Mouse (Mus musculus): ENCODE measurements around the gene Atad3a.
"Not testable (repeated sequence)": the region's sequence is repeated elsewhere in the genome, so short reads cannot be mapped to it uniquely, and the experiment has no call there.

Atad3a gene

DNA sequence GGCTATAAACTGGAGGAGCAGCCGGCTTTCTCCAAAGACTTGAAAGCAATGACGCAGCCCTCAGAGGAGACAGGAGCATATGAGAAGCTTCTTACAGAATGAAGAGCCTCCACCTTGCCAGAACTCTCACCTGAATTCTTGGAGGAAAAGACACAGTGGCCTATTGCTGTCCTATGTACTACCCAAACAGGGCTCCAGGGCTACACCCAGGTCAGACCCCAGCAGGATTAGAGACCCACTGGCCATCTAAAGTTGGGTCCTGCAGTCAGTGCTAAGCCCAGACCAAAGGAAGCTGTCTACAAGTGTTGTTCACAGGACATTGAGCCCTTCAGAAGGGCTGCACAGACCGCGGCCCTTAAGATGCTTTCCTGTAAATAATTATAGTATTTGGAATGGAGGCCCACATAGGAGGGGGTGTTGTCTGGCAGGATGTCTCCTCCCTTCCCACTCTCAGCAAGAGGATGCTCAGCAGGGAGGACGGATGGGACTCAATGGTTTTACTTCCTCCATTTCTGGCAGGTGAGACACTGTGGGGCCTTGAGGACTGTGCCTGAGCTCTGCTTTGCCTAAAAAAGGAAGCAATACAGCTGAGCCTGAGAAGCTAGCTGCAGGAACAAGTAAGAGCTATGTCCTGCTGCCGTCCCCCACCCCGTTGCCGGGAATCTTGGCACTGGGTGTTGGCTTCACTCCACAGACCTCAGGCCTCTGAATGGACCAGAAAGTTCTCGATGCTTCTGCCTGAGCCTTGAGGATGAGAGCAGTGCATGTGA is 14.3 kb upstream of the Atad3a start:
- peak; percentile 60 for DNase-seq

- DNase-seq = peak; percentile 89
These were observed 13.4 kb upstream of the Atad3a start, which contains the start of gene Vwa1 for GRCm38 (mm10) chr4:155774280-155774754. TSS of gene Vwa1 (minus strand) at chr4:155774698.

DNA sequence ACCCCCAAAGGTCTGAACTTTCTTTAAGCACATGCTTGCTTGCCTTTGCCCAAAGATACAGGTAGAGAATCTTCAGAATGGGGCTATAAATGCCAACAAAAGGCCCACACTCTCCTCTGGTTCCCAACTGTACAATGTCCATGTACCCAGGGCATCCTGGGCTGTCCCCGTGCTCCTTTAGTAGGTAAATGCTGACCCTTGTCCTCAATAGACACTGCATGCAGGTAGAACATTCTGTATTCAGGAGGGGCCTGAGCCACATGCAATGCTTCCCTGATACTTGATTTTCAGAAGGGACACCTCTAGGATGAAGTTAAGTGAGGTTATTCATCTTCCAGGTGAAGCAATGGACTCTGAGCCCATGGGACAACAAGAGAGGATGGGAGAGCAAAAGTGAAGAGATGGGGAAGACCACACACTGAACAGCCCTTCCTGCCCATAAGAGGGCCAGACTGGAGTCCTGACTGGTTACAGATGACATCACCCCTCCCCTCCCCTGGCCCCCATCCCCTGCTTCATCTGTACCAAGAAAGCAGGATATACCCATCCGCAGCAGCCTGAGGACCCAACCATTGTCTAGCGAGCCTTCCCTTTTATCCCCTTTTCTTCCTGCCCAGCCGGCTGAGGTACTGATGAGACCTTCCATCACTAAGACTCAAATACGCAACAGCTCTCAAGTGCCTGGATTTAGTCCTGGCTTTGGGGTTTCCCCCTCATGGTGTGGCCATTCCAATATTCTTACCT is 12.6 kb upstream of the Atad3a start:
- no peak for DNase-seq

DNA sequence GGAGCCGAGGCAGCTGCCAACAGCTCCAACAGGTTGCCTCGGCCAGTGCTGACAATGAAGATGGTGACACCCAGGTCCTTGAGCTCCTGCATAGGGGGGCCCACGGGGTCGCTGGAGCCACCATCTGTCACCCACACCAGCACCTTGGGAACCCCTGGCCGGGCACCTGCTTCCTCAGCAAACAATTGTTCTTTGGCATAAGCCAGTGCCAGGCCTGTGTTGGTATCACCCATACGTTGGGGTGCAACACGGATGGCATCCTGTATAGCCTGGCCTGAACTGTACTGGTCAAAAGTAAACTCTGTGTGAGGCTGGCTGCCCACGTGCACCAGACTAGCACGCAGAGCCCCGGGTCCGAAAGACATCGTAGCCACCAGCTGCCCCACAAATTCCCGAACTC is 11.9 kb upstream of the Atad3a start:
- no peak for DNase-seq

GRCm38 (mm10) chr4:155771706-155772105 is 10.8 kb upstream of the Atad3a start:
- DNase-seq = no peak

- DNase-seq = no peak
These were observed 9.7 kb upstream of the Atad3a start for GRCm38 (mm10) chr4:155770626-155771025.

GRCm38 (mm10) chr4:155769880-155770512 is 9.1 kb upstream of the Atad3a start:
- DNase-seq = peak; percentile 94

- DNase-seq = no peak
These were observed 8.6 kb upstream of the Atad3a start for GRCm38 (mm10) chr4:155769496-155769879.

GRCm38 (mm10) chr4:155762357-155762756 is 1.5 kb upstream of the Atad3a start:
- no peak for DNase-seq

GRCm38 (mm10) chr4:155761356-155762099 is 635 bp upstream of the Atad3a start:
- DNase-seq = no peak

GRCm38 (mm10) chr4:155759862-155760612 is 856 bp downstream of the Atad3a start:
- DNase-seq = no peak

DNA sequence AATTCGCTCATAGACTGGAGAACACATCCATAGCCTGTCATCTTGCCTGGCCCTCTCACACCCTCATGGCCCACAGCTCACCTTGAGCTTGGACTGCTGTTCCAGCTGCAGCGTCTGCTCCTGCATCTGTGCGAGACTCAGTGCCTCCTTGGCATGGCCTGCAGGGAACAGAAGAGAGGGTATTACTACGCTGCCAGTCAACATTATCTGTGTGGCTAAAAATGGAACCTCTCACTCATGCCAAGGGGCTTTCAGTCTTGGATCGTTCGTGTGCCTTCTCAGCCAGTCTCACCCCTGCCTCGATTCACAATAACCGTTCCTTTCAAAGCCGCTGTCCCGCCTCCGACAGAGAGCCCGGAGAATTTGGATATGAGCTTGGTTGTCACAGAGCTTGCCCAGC is 3.9 kb downstream of the Atad3a start:
- no peak for DNase-seq

GRCm38 (mm10) chr4:155746575-155747490 is 14.1 kb downstream of the Atad3a start:
- no peak for DNase-seq

- no peak for DNase-seq
These were observed 14.8 kb downstream of the Atad3a start for GRCm38 (mm10) chr4:155746036-155746548.

GRCm38 (mm10) chr4:155745136-155745535 is 15.8 kb downstream of the Atad3a start:
- DNase-seq = no peak

DNA sequence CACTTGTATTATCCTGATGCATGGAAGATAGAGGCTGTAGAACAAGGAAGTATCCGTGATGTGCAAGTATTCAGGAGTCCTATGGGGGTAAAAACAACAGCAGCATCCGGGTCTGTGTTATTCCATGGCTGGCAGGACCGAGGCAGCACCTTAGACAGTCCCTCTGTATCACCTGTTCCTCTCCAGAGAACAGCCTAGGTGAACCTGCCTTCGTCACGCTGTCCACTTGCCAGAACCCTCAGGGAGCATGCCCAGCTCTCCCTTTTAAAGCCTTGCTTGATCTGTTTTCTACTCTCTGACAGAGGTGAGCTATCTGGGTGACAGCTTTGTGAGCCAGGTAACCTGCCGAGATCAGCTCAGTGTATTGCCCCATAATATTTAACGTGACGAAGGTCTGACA is 16.4 kb downstream of the Atad3a start:
- no peak for DNase-seq

DNA sequence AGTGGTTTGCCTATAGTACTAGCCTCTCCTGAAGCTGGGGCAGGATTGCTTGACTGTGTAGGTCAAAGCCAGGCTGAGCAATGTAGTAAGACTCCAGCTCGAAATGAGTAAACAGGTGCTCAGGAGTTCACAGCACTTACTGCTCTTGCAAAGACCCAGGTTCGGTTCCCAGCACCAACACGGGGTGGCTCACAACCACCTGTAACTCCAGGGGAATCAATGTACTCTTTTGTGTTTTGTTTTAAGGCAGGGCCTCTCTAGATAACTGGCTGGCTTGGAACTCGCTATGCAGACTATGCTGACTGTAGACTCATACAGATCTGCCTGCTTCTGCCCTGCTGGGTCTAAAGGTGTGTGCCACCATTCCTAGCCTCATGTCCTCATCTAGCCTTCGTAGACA is 18.2 kb downstream of the Atad3a start:
- DNase-seq = no peak

- not testable (repeated sequence) for DNase-seq
These were observed 20.2 kb downstream of the Atad3a start for GRCm38 (mm10) chr4:155740681-155741080.

DNA sequence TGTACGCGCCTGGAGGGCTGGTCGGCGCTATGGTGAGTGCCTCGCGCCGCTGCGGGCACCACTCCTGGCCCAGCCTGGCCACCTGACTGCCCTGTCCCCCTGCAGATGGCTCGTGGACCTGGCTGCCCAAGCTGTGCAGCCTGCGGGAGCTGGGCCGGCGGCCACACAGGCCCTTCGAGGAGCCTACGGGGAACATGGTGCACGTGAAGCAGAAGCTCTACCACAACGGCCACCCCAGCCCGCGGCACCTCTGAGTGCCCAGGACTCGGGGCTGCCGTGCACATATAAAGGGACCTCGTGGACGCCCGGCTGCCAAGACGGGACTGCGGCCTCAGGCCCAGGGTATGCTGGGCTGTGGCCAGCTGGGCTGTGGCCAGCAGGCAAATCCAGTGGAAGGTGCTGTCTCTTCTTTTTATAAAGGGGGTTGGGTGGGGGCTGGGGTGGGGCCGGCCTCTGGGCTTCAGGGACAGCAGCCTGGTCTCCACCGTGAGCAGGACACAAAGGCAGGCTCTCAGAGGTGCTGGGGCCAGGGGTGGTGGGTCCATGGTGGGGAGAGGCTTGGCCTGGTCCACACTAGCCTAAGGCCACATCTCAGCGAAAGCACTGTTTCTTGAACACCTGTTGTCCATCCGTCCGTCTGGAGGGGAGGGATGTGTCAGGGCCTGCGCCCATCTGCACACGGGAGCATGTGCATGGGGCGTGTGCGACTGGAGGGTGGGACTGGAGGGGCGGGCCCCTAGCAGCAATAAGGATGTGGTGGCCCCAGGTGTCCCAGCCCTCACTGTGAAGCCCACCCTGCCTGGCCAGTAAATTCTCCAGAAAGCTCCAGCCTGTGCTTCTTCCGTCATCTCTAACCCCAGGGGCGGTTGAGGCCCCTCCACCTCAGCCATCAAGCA is 20.9 kb downstream of the Atad3a start:
- no peak for DNase-seq

GRCm38 (mm10) chr4:155739152-155739551 is 21.7 kb downstream of the Atad3a start:
- no peak for DNase-seq
